Comparison of ENCODE assay signal across 8 mouse cellular contexts in the genomic region with DNA sequence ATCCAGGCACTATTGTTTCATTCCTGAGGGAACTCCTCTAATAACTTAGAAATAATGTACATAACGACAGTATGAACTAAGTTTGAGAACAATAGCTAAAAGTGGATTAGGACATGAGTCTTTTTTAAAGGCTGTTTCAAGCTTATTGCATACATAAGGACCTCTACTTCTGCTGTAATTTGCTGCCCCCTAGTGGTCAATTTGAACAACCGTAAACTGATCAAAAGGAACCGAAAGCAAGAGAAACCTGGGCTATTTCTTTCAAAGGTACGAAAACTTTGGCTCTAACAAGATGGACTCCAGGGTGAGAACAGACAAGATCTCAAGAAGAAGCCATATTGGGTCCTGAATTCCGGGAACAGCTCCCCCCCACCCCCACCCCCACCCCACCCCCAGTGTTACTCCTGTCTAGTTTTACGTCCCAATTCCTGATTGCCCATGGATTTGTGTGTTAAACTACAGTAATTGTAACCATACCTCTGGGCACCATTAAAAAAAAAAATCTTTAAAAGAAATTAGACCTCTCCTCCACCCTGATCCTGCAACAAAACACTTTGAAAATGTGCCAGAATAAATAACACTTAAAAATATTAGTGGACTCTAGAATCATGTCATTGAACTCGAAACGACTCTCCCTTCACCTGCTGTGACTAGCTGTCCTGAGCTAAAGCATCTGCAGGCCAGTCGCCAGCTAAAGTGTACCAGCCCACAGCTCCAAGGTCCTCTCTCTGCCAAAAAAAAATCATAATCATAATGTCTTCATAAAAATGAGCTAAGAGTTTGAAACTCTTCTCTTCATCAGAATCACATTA. TPM values are rescaled to one million over a fixed set of nuclear protein-coding genes. Genes with fewer than 3 reads are reported as not detected.
DNase-seq lines count a peak whose midpoint lies in the region; ATAC-seq and TF ChIP-seq lines count a peak whose summit lies in the region.

No protein-coding gene starts in this region.

- 30% methylated on average over 9 of the region's 9 CpGs for WGBS in hindbrain, embryonic 10.5 days
- 16% methylated on average over 9 of the region's 9 CpGs for WGBS in lung, postnatal 0 days

- H3K4me1 ChIP-seq in hindbrain, embryonic 10.5 days (replicated peaks): peaks cover 13% of the 10 kb centered on the region
- no peaks in the 10 kb centered on the region; the same call in 1 of the 2 replicates for H3K4me1 ChIP-seq in lung, postnatal 0 days (ENCODE audit: insufficient read depth, low read depth, low read length)

- H3K9ac ChIP-seq in lung, postnatal 0 days (replicated peaks; ENCODE audit: low read depth): no peak overlapping the region; the same call in 1 of the 2 replicates

- peak overlapping the region; percentile 38 for H3K4me3 ChIP-seq in hindbrain, embryonic 10.5 days
- H3K4me3 ChIP-seq in layer of hippocampus, adult 2 months: peak overlapping the region; percentile 32
- peak overlapping the region; percentile 31 for H3K4me3 ChIP-seq in lung, postnatal 0 days (ENCODE audit: low read depth, low read length)

- 0 out of 2 replicates have a peak, but pooled peaks have one; percentile 37 for ATAC-seq in erythroid progenitor cell, adult 5-6 weeks (replicated peaks; ENCODE audit: low FRiP score, poor library complexity, severe bottlenecking)
- ATAC-seq in lung, postnatal 0 days: peak; percentile 72

- DNase-seq in gastrocnemius, postnatal 10 days: peak; percentile 13
- DNase-seq in gastrocnemius, postnatal 25 days: no peak
- DNase-seq in c-Kit-negative CD71-positive TER-119-positive erythroid progenitor cells, embryonic 14.5 days (ENCODE audit: low read depth, low spot score): peak; percentile 50
- peak; percentile 20 for DNase-seq in hindbrain, embryonic 10.5 days (ENCODE audit: low spot score)
- DNase-seq in layer of hippocampus, adult 2 months (ENCODE audit: low spot score in 2 of 2): peak; percentile 68 to 70
- peak; percentile 96 for DNase-seq in lung, postnatal 0 days (ENCODE audit: low spot score)
- peak; percentile 53 to 68 for DNase-seq in right cerebral cortex, adult 2 months (ENCODE audit: low spot score in 2 of 2)

- peak; percentile 86 for TF ChIP-seq CTCF in layer of hippocampus, adult 2 months (conservative IDR thresholded peaks at IDR 0.05)
- peak; percentile 84 for TF ChIP-seq CTCF in lung, postnatal 0 days (IDR thresholded peaks at IDR 0.05)

- no peaks in the 10 kb centered on the region for H3K27me3 ChIP-seq in hindbrain, embryonic 10.5 days (ENCODE audit: insufficient read depth, poor library complexity, severe bottlenecking)
- H3K27me3 ChIP-seq in lung, postnatal 0 days (replicated peaks; ENCODE audit: insufficient read depth, low read length): no peaks in the 10 kb centered on the region

- no peak for TF ChIP-seq EP300 in lung, postnatal 0 days (IDR thresholded peaks at IDR 0.05)

- H3K4me2 ChIP-seq in lung, postnatal 0 days (replicated peaks; ENCODE audit: low read depth, low read length): peak overlapping the region; percentile 47

- no peaks in the 10 kb centered on the region for H3K9me3 ChIP-seq in hindbrain, embryonic 10.5 days
- no peaks in the 10 kb centered on the region for H3K9me3 ChIP-seq in lung, postnatal 0 days (ENCODE audit: low read length)

- H3K27ac ChIP-seq in hindbrain, embryonic 10.5 days: no peak overlapping the region
- no peak overlapping the region for H3K27ac ChIP-seq in layer of hippocampus, adult 2 months
- peak overlapping the region; percentile 58 for H3K27ac ChIP-seq in lung, postnatal 0 days (ENCODE audit: low read length)

- H3K36me3 ChIP-seq in hindbrain, embryonic 10.5 days: no peaks in the 10 kb centered on the region
- H3K36me3 ChIP-seq in lung, postnatal 0 days (ENCODE audit: insufficient read depth, low read length): no peaks in the 10 kb centered on the region

RNA-seq across cellular contexts. Expression of a gene that starts 17.4 kb away (rescaled TPM):
- total RNA-seq in gastrocnemius, postnatal 10 days (2021): 10 to 100 TPM; 31.8 to 34.9 TPM
- 10 to 100 TPM; 23.6 to 24.1 TPM for total RNA-seq in gastrocnemius, postnatal 25 days (2021)
- 10.8 and 21.4 TPM in 2 replicates for total RNA-seq in erythroid progenitor cell, adult 5-6 weeks (2015; ENCODE audit: low replicate concordance)
- total RNA-seq in erythroid progenitor cell, adult 5-6 weeks (2017; ENCODE audit: low replicate concordance): 30.8 and 35.2 TPM in 2 replicates
- polyA plus RNA-seq in hindbrain, embryonic 10.5 days (2016; fragmentation: Nextera tagmentation; extraction: Ambion mirVana): 63.8 and 87.5 TPM in 2 replicates
- 100 to 1,000 TPM; 131 to 136 TPM for total RNA-seq in layer of hippocampus, adult 2 months (2021)
- 128 and 141 TPM in 2 replicates for polyA plus RNA-seq in lung, postnatal 0 days (2015; fragmentation: Nextera tagmentation; extraction: Ambion mirVana)

RNA-seq across cellular contexts. Expression of a gene that starts 22.3 kb away (rescaled TPM):
- total RNA-seq in gastrocnemius, postnatal 10 days (2021): not detected
- not detected for total RNA-seq in gastrocnemius, postnatal 25 days (2021)
- not detected in 2 replicates for total RNA-seq in erythroid progenitor cell, adult 5-6 weeks (2015; ENCODE audit: low replicate concordance)
- not detected in 2 replicates for total RNA-seq in erythroid progenitor cell, adult 5-6 weeks (2017; ENCODE audit: low replicate concordance)
- polyA plus RNA-seq in hindbrain, embryonic 10.5 days (2016; fragmentation: Nextera tagmentation; extraction: Ambion mirVana): 0.41 TPM in 1 of 2 replicates, not detected in the other
- total RNA-seq in layer of hippocampus, adult 2 months (2021): not detected
- polyA plus RNA-seq in lung, postnatal 0 days (2015; fragmentation: Nextera tagmentation; extraction: Ambion mirVana): not detected in 2 replicates

RNA-seq across cellular contexts. Expression of a gene that starts 29.9 kb away (rescaled TPM):
- total RNA-seq in gastrocnemius, postnatal 10 days (2021): not detected
- total RNA-seq in gastrocnemius, postnatal 25 days (2021): not detected
- not detected in 2 replicates for total RNA-seq in erythroid progenitor cell, adult 5-6 weeks (2015; ENCODE audit: low replicate concordance)
- not detected in 2 replicates for total RNA-seq in erythroid progenitor cell, adult 5-6 weeks (2017; ENCODE audit: low replicate concordance)
- not detected in 2 replicates for polyA plus RNA-seq in hindbrain, embryonic 10.5 days (2016; fragmentation: Nextera tagmentation; extraction: Ambion mirVana)
- not detected for total RNA-seq in layer of hippocampus, adult 2 months (2021)
- not detected in 2 replicates for polyA plus RNA-seq in lung, postnatal 0 days (2015; fragmentation: Nextera tagmentation; extraction: Ambion mirVana)

RNA-seq across cellular contexts. Expression of a gene that starts 39.6 kb away (rescaled TPM):
- not detected for total RNA-seq in gastrocnemius, postnatal 10 days (2021)
- not detected for total RNA-seq in gastrocnemius, postnatal 25 days (2021)
- not detected in 2 replicates for total RNA-seq in erythroid progenitor cell, adult 5-6 weeks (2015; ENCODE audit: low replicate concordance)
- not detected in 2 replicates for total RNA-seq in erythroid progenitor cell, adult 5-6 weeks (2017; ENCODE audit: low replicate concordance)
- polyA plus RNA-seq in hindbrain, embryonic 10.5 days (2016; fragmentation: Nextera tagmentation; extraction: Ambion mirVana): not detected in 2 replicates
- total RNA-seq in layer of hippocampus, adult 2 months (2021): not detected
- polyA plus RNA-seq in lung, postnatal 0 days (2015; fragmentation: Nextera tagmentation; extraction: Ambion mirVana): not detected in 2 replicates

RNA-seq across cellular contexts. Expression of a gene that starts 55.4 kb away (rescaled TPM):
- total RNA-seq in gastrocnemius, postnatal 10 days (2021): not detected
- not detected for total RNA-seq in gastrocnemius, postnatal 25 days (2021)
- not detected in 2 replicates for total RNA-seq in erythroid progenitor cell, adult 5-6 weeks (2015; ENCODE audit: low replicate concordance)
- total RNA-seq in erythroid progenitor cell, adult 5-6 weeks (2017; ENCODE audit: low replicate concordance): not detected in 2 replicates
- polyA plus RNA-seq in hindbrain, embryonic 10.5 days (2016; fragmentation: Nextera tagmentation; extraction: Ambion mirVana): not detected in 2 replicates
- total RNA-seq in layer of hippocampus, adult 2 months (2021): not detected
- polyA plus RNA-seq in lung, postnatal 0 days (2015; fragmentation: Nextera tagmentation; extraction: Ambion mirVana): not detected in 2 replicates
